Mouse (Mus musculus) C2C12 (cell line): ENCODE data around the gene Rogdi. TPM values are rescaled to one million over a fixed set of nuclear protein-coding genes. Genes with fewer than 3 reads are reported as not detected.

Source experiments
- H3K27me3 ChIP-seq: one replicate; pipeline ENCODE4 v1.6.1; 2011; ENCODE audit not compliant: control insufficient read depth, insufficient read depth, insufficient read length
- H3K36me3 ChIP-seq: one replicate; pipeline ENCODE4 v1.6.1; 2011; ENCODE audit not compliant: control insufficient read depth, insufficient read depth
- H3K4me3 ChIP-seq: one replicate; pipeline ENCODE4 v1.5.1; 2011; ENCODE audit warnings: mild to moderate bottlenecking, control low read depth; ENCODE audit not compliant: poor library complexity, insufficient read depth, severe bottlenecking
- H3K79me2 ChIP-seq: one replicate; pipeline ENCODE4 v1.6.1; 2011; ENCODE audit not compliant: control insufficient read depth, insufficient read depth
- H3K79me3 ChIP-seq: one replicate; pipeline ENCODE4 v1.6.1; 2011; ENCODE audit warnings: low read depth, control low read depth
- H3ac ChIP-seq: one replicate; pipeline ENCODE3; 2011; ENCODE audit warnings: low read depth; ENCODE audit not compliant: control insufficient read depth, insufficient read length
- CEBPB ChIP-seq: IDR thresholded peaks from one replicate; pipeline ENCODE4 v1.6.1; 2011; ENCODE audit warnings: low read depth, mild to moderate bottlenecking, control low read depth, moderate library complexity
- CTCF ChIP-seq: IDR thresholded peaks from one replicate; pipeline ENCODE4 v1.5.1; 2011; ENCODE audit not compliant: control insufficient read depth, insufficient read depth, insufficient read length
- FOSL1 ChIP-seq: IDR thresholded peaks from one replicate; pipeline ENCODE4 v1.8.0; 2011; ENCODE audit warnings: mild to moderate bottlenecking, low read length; ENCODE audit not compliant: poor library complexity, insufficient read depth, severe bottlenecking
- MAX ChIP-seq: IDR thresholded peaks from one replicate; pipeline ENCODE4 v1.6.1; 2011; ENCODE audit warnings: mild to moderate bottlenecking, control low read depth
- MYOD1 ChIP-seq: IDR thresholded peaks from one replicate; pipeline ENCODE4 v1.6.1; 2011; ENCODE audit warnings: low read depth; ENCODE audit not compliant: control insufficient read depth, insufficient read length
- MYOG ChIP-seq: IDR thresholded peaks from one replicate; pipeline ENCODE4 v1.6.1; 2011; ENCODE audit not compliant: control insufficient read depth, insufficient read length; ENCODE audit errors: extremely low read depth
- USF1 ChIP-seq: IDR thresholded peaks from one replicate; pipeline ENCODE4 v1.6.1; 2011; ENCODE audit warnings: low read depth, mild to moderate bottlenecking, control low read depth, moderate library complexity
- polyA plus RNA-seq: library from polyadenylated mRNA; unstranded; fragments of >200 nt; fragmentation: generic; extraction: Trizol; gene quantifications from one replicate; pipeline ENCODE4 v1.2.1, GENCODE M21; 2012; ENCODE audit warnings: missing spikeins

Rogdi gene
- polyA plus RNA-seq, 1 experiment = 16.7 TPM

DNA sequence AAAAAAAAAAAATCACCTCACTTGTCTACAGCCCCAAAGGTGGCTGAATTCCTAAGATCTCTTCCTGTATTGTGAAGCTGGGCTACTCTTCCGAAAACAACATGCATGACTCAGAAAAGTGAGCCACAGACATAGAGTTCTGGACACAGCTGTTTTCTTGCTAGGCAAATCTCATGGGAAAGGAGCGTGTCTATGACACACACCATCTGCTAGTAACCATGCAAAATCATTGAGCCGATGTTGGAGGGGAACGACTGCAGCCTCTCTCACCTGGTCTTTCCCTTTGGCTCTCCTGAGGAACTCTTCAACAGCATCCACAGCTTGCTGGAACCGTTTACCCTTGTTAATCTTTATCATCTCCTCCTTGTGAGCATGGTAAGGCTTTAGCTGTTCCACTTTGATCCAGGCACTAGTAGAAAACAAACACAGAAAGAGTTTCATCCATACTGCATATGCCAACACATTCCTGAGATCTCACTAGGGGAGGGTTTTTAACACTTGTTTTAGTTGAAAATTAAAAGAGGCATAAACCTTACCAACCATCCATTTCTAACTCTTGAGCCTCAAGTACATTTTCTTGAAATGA, 23.4 kb upstream of the Rogdi start:
- TF ChIP-seq CTCF = no peak
- no peak for TF ChIP-seq MAX
- no peak for TF ChIP-seq MYOG
- TF ChIP-seq MYOD1 = no peak
- no peak for TF ChIP-seq FOSL1
- no peak for TF ChIP-seq USF1
- no peak for TF ChIP-seq CEBPB
- Histone ChIP-seq H3K4me3 (no peak overlapping the region), H3K36me3 (peaks cover 90% of the 10 kb centered on the region), H3K27me3 (no peaks in the 10 kb centered on the region), H3ac (no peak overlapping the region), H3K79me2 (peaks cover 6% of the 10 kb centered on the region), H3K79me3 (peaks cover 1% of the 10 kb centered on the region)

- H3K79me3 ChIP-seq = peaks cover 1% of the 10 kb centered on the region
- H3K4me3 ChIP-seq = no peak overlapping the region
- peaks cover under 1% of the 10 kb centered on the region for H3K79me2 ChIP-seq
- no peaks in the 10 kb centered on the region for H3K27me3 ChIP-seq
- no peak overlapping the region for H3ac ChIP-seq
- peaks cover 90% of the 10 kb centered on the region for H3K36me3 ChIP-seq
- TF ChIP-seq CTCF (no peak), FOSL1 (no peak), CEBPB (no peak), MAX (no peak), USF1 (no peak), MYOD1 (no peak), MYOG (no peak)
Measured at GRCm38 (mm10) chr16:5035591-5035990, 22.2 kb upstream of the Rogdi start.

GRCm38 (mm10) chr16:5029847-5030246, 16.5 kb upstream of the Rogdi start:
- H3K79me2 ChIP-seq = no peaks in the 10 kb centered on the region
- no peaks in the 10 kb centered on the region for H3K27me3 ChIP-seq
- H3ac ChIP-seq = no peak overlapping the region
- TF ChIP-seq FOSL1 (no peak), CEBPB (no peak), MYOD1 (no peak), USF1 (no peak), MAX (no peak), MYOG (no peak), CTCF (no peak)
- H3K79me3 ChIP-seq = no peaks in the 10 kb centered on the region
- peaks cover 92% of the 10 kb centered on the region for H3K36me3 ChIP-seq
- H3K4me3 ChIP-seq = no peak overlapping the region

DNA sequence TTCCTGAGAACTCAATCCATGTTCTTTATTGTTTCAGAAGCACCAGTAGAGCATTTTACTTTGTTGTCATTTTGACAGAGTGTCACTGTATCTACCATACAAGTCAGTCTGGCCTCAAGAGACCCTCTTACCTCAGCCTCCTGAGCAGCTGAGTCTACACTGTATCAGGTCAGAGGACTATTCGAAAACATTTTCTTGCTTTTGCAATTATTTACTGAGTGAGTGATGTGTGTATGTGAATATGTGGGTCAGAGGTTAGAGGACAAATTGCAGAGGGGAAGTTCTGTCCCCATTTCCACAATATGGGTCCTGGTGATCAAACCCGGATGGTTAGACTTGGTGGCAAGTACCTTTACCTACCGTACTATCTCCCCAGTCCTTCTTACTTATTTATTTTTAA, 10.7 kb upstream of the Rogdi start:
- Histone ChIP-seq H3K4me3 (no peak overlapping the region), H3ac (no peak overlapping the region), H3K79me3 (no peaks in the 10 kb centered on the region), H3K27me3 (no peaks in the 10 kb centered on the region), H3K36me3 (peaks cover 96% of the 10 kb centered on the region), H3K79me2 (no peaks in the 10 kb centered on the region)
- TF ChIP-seq FOSL1 (no peak), MAX (no peak), CTCF (no peak), MYOD1 (no peak), USF1 (no peak), CEBPB (no peak), MYOG (no peak)

DNA sequence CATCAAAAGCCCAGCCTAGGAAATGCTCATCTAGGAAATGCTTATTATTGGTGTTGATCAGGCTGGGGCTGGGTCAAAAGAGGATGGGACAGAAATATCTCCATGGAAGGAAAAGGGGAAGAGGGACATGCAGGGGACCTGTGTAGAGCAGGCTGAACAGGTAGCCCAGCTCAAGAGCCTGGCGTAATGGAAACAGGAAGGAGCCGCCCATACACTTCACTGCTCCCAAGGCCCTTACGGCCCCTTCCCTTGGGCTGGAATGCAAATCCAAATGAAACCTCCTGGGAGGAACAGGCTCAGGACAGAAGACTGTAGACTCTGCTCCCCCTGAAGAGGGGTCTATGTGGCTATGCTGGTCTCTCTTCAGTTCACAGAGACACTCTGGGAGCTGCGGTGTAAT, 1.2 kb upstream of the Rogdi start:
- H3K4me3 ChIP-seq = no peak overlapping the region
- no peaks in the 10 kb centered on the region for H3K27me3 ChIP-seq
- no peaks in the 10 kb centered on the region for H3K79me3 ChIP-seq
- H3K36me3 ChIP-seq = peaks cover 50% of the 10 kb centered on the region
- H3ac ChIP-seq = no peak overlapping the region
- TF ChIP-seq FOSL1 (no peak), USF1 (no peak), MAX (no peak), MYOD1 (no peak), CTCF (no peak), MYOG (no peak), CEBPB (no peak)
- no peaks in the 10 kb centered on the region for H3K79me2 ChIP-seq
